Mouse (Mus musculus): Measurements from ENCODE around the gene Hibch. TPM values are rescaled to one million over a fixed set of nuclear protein-coding genes. Genes with fewer than 3 reads are reported as not detected.
A peak's percentile ranks its signal among the peaks of the same experiment; 100 is the strongest.

Hibch gene
- polyA plus RNA-seq, 1 experiment from 2014 or later, result 29.2 TPM

GRCm38 (mm10) chr1:52956746-52957145 is 112.0 kb downstream of the Hibch start:
- H3K27me3 ChIP-seq (ENCODE audit: control insufficient read depth, insufficient read depth, low read length), result 0 out of 2 replicates have a peak, but pooled peaks cover 2% of the 10 kb centered on the region
- no peak overlapping the region for H3K4me2 ChIP-seq
- 67% methylated on average over 4 of the region's 4 CpGs for WGBS
- no peaks in the 10 kb centered on the region for H3K36me3 ChIP-seq (ENCODE audit: control insufficient read depth, insufficient read depth, low read length)
- no peak overlapping the region for H3K9ac ChIP-seq (ENCODE audit: low read length)
- no peaks in the 10 kb centered on the region for H3K9me3 ChIP-seq (ENCODE audit: control insufficient read depth, low read length)
- no peak for ATAC-seq (ENCODE audit: low FRiP score)
- DNase-seq (ENCODE audit: low spot score, missing footprints), result peak; percentile 61
- peaks cover 13% of the 10 kb centered on the region for H3K4me1 ChIP-seq (ENCODE audit: control insufficient read depth, insufficient read depth, low read length)
- no peak overlapping the region for H3K27ac ChIP-seq (ENCODE audit: low read depth, low read length)
- no peak overlapping the region for H3K4me3 ChIP-seq (ENCODE audit: low read depth, low read length)

DNA sequence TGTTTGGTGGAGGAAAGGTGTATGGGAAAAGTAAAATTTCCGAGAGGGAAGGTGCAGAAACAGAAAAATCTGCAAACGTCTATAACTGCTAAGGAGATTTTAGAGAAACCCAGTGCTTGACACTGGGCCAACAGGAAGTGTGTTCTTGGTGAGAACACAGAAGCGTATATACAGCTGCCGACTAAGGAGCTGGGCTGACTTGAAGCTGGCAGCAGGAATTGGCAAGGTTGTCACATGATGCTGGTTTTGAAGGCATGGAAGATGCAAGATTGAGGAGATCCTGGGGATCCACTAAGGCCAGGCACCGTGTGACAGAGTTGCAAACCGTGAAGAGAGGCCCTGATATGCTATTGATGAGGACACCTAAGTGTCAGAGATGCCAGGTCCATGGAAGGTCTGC is 115.5 kb downstream of the Hibch start:
- Histone ChIP-seq H3K4me2 (no peak overlapping the region), H3K4me3 (ENCODE audit: low read depth, low read length) (no peak overlapping the region), H3K27me3 (ENCODE audit: control insufficient read depth, insufficient read depth, low read length) (no peaks in the 10 kb centered on the region), H3K9ac (ENCODE audit: low read length) (no peak overlapping the region), H3K4me1 (ENCODE audit: control insufficient read depth, insufficient read depth, low read length) (no peaks in the 10 kb centered on the region), H3K36me3 (ENCODE audit: control insufficient read depth, insufficient read depth, low read length) (no peaks in the 10 kb centered on the region), H3K9me3 (ENCODE audit: control insufficient read depth, low read length) (no peaks in the 10 kb centered on the region), H3K27ac (ENCODE audit: low read depth, low read length) (no peak overlapping the region)
- ATAC-seq (ENCODE audit: low FRiP score) (no peak), DNase-seq (ENCODE audit: low spot score, missing footprints) (no peak)
- WGBS, result 84% methylated on average over 6 of the region's 6 CpGs

DNA sequence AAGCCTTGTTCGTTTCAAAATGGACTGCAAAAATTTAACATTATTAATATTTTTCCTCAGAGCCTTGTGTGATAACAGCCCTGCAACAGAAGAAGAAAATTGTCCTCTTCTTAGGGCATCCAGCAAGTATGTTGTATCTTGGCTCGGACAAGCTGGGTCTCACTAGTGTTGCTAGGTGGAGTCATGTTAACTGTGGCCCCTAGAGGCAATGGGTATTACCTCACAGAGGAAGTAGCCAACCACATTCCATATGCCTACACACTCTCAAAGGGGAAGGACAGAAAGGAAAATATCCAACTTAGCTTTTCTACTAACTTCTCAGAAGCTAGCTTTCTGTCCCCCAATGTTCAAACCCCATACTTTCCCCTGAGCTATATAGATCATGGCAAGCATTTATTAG is 118.4 kb downstream of the Hibch start:
- ATAC-seq (ENCODE audit: low FRiP score), result no peak
- peak; percentile 14 for DNase-seq (ENCODE audit: low spot score, missing footprints)
- no peaks in the 10 kb centered on the region for H3K36me3 ChIP-seq (ENCODE audit: control insufficient read depth, insufficient read depth, low read length)
- no peaks in the 10 kb centered on the region for H3K9me3 ChIP-seq (ENCODE audit: control insufficient read depth, low read length)
- H3K9ac ChIP-seq (ENCODE audit: low read length), result no peak overlapping the region
- no peak overlapping the region for H3K4me2 ChIP-seq
- H3K27ac ChIP-seq (ENCODE audit: low read depth, low read length), result no peak overlapping the region
- H3K4me3 ChIP-seq (ENCODE audit: low read depth, low read length), result no peak overlapping the region
- no peaks in the 10 kb centered on the region for H3K27me3 ChIP-seq (ENCODE audit: control insufficient read depth, insufficient read depth, low read length)
- H3K4me1 ChIP-seq (ENCODE audit: control insufficient read depth, insufficient read depth, low read length), result no peaks in the 10 kb centered on the region
- 87% methylated on average over 2 of the region's 2 CpGs for WGBS

GRCm38 (mm10) chr1:52964581-52964980 is 119.9 kb downstream of the Hibch start:
- DNase-seq (ENCODE audit: low spot score, missing footprints) (peak; percentile 75), ATAC-seq (ENCODE audit: low FRiP score) (0 out of 2 replicates have a peak, but pooled peaks have one; percentile 46)
- H3K9me3 ChIP-seq (ENCODE audit: control insufficient read depth, low read length), result no peaks in the 10 kb centered on the region
- H3K4me1 ChIP-seq (ENCODE audit: control insufficient read depth, insufficient read depth, low read length), result no peaks in the 10 kb centered on the region
- no peak overlapping the region for H3K4me3 ChIP-seq (ENCODE audit: low read depth, low read length)
- no peak overlapping the region for H3K9ac ChIP-seq (ENCODE audit: low read length)
- H3K4me2 ChIP-seq, result no peak overlapping the region
- no peaks in the 10 kb centered on the region for H3K36me3 ChIP-seq (ENCODE audit: control insufficient read depth, insufficient read depth, low read length)
- H3K27me3 ChIP-seq (ENCODE audit: control insufficient read depth, insufficient read depth, low read length), result no peaks in the 10 kb centered on the region
- WGBS, result 76% methylated on average over 8 of the region's 8 CpGs
- H3K27ac ChIP-seq (ENCODE audit: low read depth, low read length), result no peak overlapping the region

Other genes starting within 250 kb of the Hibch start
- 9.2 and 12.6 TPM in 2 replicates for gene Nemp2, start 214.2 kb upstream of the Hibch start, polyA plus RNA-seq (2014; fragmentation: Nextera tagmentation; extraction: Ambion mirVana)
- 3.1 and 3.4 TPM in 2 replicates for gene Mfsd6, start 117.5 kb upstream of the Hibch start, polyA plus RNA-seq (2014; fragmentation: Nextera tagmentation; extraction: Ambion mirVana)
- 9.8 and 11.6 TPM in 2 replicates for gene Inpp1, start 27.2 kb upstream of the Hibch start, polyA plus RNA-seq (2014; fragmentation: Nextera tagmentation; extraction: Ambion mirVana)
- 2.5 and 3.3 TPM in 2 replicates for gene 1700019D03Rik, start 175.2 kb downstream of the Hibch start, polyA plus RNA-seq (2014; fragmentation: Nextera tagmentation; extraction: Ambion mirVana)
- 0.15 TPM in 1 of 2 replicates, not detected in the other for gene Mstn, start 216.7 kb downstream of the Hibch start, polyA plus RNA-seq (2014; fragmentation: Nextera tagmentation; extraction: Ambion mirVana)